ENCODE assay signal across 17 mouse cellular contexts in genomic region chr1:194745177-194745934, GRCm38 (mm10).
A peak's percentile ranks its signal among the peaks of the same experiment; 100 is the strongest.
DNase-seq lines count a peak whose midpoint lies in the region; ATAC-seq and TF ChIP-seq lines count a peak whose summit lies in the region.
"Had no signal": no experiment of that assay in that cellular context is flagged by ENCODE, and none has a peak within 500 bp of the region (broad histone marks: within the 10 kb centered on the region; RNA-seq: fewer than 3 reads in every experiment).

No protein-coding gene starts in this region.

- no peak for ATAC-seq in forebrain, embryonic 15.5 days (replicated peaks)
- ATAC-seq in midbrain, embryonic 11.5 days (ENCODE audit: low FRiP score): no peak
- ATAC-seq: intestine, postnatal 0 days had no signal

- DNase-seq in embryo, embryonic 11 days: peak; percentile 39
- no peak for DNase-seq in embryo, embryonic 9.5 days (ENCODE audit: extremely low spot score)
- DNase-seq in midbrain, embryonic 11.5 days (ENCODE audit: low spot score, missing footprints): peak; percentile 83
- no peak for DNase-seq in left cerebral cortex, postnatal 25 days (ENCODE audit: low spot score in 2 of 2)
- DNase-seq in thymus, postnatal 4 days: no peak
- DNase-seq in yolk sac, embryonic 10.5 days (ENCODE audit: low spot score): no peak
- DNase-seq: cerebellum, postnatal 14 days; heart, postnatal 10 days; kidney, postnatal 36 days; layer of hippocampus, postnatal 36 days; lung, adult 18-20 months; right cerebral cortex, postnatal 4 days; thymus, adult 2 months had no signal

- no peak for TF ChIP-seq CTCF in bone marrow macrophage, adult 2 months (IDR thresholded peaks at IDR 0.05; ENCODE audit: low read depth, low read length)

- no peaks in the 10 kb centered on the region for H3K27me3 ChIP-seq in forebrain, embryonic 15.5 days
- H3K27me3 ChIP-seq in midbrain, embryonic 11.5 days (ENCODE audit: control insufficient read depth, insufficient read depth, low read length): no peaks in the 10 kb centered on the region
- H3K27me3 ChIP-seq: limb, embryonic 15.5 days had no signal

- intact Hi-C loops in left cerebral cortex, postnatal 25 days (cut with DNase I): no loop called here

- H3K4me2 ChIP-seq in forebrain, embryonic 15.5 days (replicated peaks): no peak overlapping the region
- no peak overlapping the region for H3K4me2 ChIP-seq in midbrain, embryonic 11.5 days
- H3K4me2 ChIP-seq: limb, embryonic 15.5 days had no signal

- no peak overlapping the region for H3K9ac ChIP-seq in forebrain, embryonic 15.5 days (replicated peaks)
- no peak overlapping the region for H3K9ac ChIP-seq in midbrain, embryonic 11.5 days (ENCODE audit: low read length)
- H3K9ac ChIP-seq: limb, embryonic 15.5 days had no signal

- no peaks in the 10 kb centered on the region for H3K9me3 ChIP-seq in forebrain, embryonic 15.5 days
- H3K9me3 ChIP-seq in midbrain, embryonic 11.5 days (ENCODE audit: control insufficient read depth, low read length): no peaks in the 10 kb centered on the region
- H3K9me3 ChIP-seq: limb, embryonic 15.5 days had no signal

- H3K36me3 ChIP-seq in forebrain, embryonic 15.5 days: peaks cover 13% of the 10 kb centered on the region
- H3K36me3 ChIP-seq in midbrain, embryonic 11.5 days (ENCODE audit: control insufficient read depth, insufficient read depth, low read length): no peaks in the 10 kb centered on the region
- H3K36me3 ChIP-seq: limb, embryonic 15.5 days had no signal

- H3K4me3 ChIP-seq in bone marrow macrophage, adult 2 months (ENCODE audit: insufficient read depth, low read length): no peak overlapping the region
- no peak overlapping the region for H3K4me3 ChIP-seq in forebrain, embryonic 15.5 days
- no peak overlapping the region for H3K4me3 ChIP-seq in midbrain, embryonic 11.5 days (ENCODE audit: low read depth, low read length)
- H3K4me3 ChIP-seq: limb, embryonic 15.5 days had no signal

- TF ChIP-seq POLR2A in bone marrow macrophage, adult 2 months (IDR thresholded peaks at IDR 0.05; ENCODE audit: borderline replicate concordance, low read depth, low read length): no peak

- H3K27ac ChIP-seq in bone marrow macrophage, adult 2 months (ENCODE audit: insufficient read depth, low read depth, low read length): peak overlapping the region; percentile 99
- H3K27ac ChIP-seq in forebrain, embryonic 15.5 days (replicated peaks): peak overlapping the region; percentile 79
- no peak overlapping the region for H3K27ac ChIP-seq in midbrain, embryonic 11.5 days (ENCODE audit: low read depth, low read length)

- peaks cover 45% of the 10 kb centered on the region for H3K4me1 ChIP-seq in bone marrow macrophage, adult 2 months (ENCODE audit: control insufficient read depth, insufficient read depth, low read length)
- H3K4me1 ChIP-seq in forebrain, embryonic 15.5 days: peaks cover 64% of the 10 kb centered on the region
- peaks cover 9% of the 10 kb centered on the region for H3K4me1 ChIP-seq in midbrain, embryonic 11.5 days (ENCODE audit: control insufficient read depth, insufficient read depth, low read length)

- 47% methylated on average over 2 of the region's 2 CpGs for WGBS in forebrain, embryonic 15.5 days
- 73% methylated on average over 2 of the region's 2 CpGs for whole genome bisulfite sequencing in midbrain, embryonic 11.5 days

Comparison
In these comparisons a context has a peak if more than half of its experiments do, and no peak if none do; other contexts are left out.
1. DNase-seq: peak in embryo, embryonic 11 days (single experiment) and midbrain, embryonic 11.5 days (single experiment); none in embryo, embryonic 9.5 days (single experiment), left cerebral cortex, postnatal 25 days (0 of 2), thymus, postnatal 4 days (single experiment) and yolk sac, embryonic 10.5 days (single experiment).